Mouse (Mus musculus) liver, embryonic 12.5 days (tissue): ENCODE data around the gene Rbpj. TPM values are rescaled to one million over a fixed set of nuclear protein-coding genes. Genes with fewer than 3 reads are reported as not detected.

Experiments used
- ATAC-seq: fragments of 200-750 bp; cut with Nextera tagmentation; 2 replicates; pipeline ENCODE4 v1.8.0; 2017; ENCODE audit warnings: moderate number of reproducible peaks, mild to moderate bottlenecking, moderate library complexity
- H3K27ac ChIP-seq: fragments of 300-500 bp; sonication (generic); 2 replicates; pipeline ENCODE4 v1.5.1; 2016; ENCODE audit warnings: mild to moderate bottlenecking
- H3K27me3 ChIP-seq: fragments of 300-500 bp; sonication (generic); replicated peaks from 2 replicates; pipeline ENCODE4 v1.6.1; 2016; ENCODE audit warnings: mild to moderate bottlenecking, moderate library complexity
- H3K36me3 ChIP-seq: fragments of 300-500 bp; sonication (generic); 2 replicates; pipeline ENCODE4 v1.6.1; 2016; ENCODE audit warnings: mild to moderate bottlenecking, moderate library complexity
- H3K4me1 ChIP-seq: fragments of 300-500 bp; sonication (generic); 2 replicates; pipeline ENCODE4 v1.6.1; 2016
- H3K4me2 ChIP-seq: fragments of 300-500 bp; sonication (generic); 2 replicates; pipeline ENCODE4 v1.6.1; 2016; ENCODE audit warnings: mild to moderate bottlenecking, moderate library complexity
- H3K4me3 ChIP-seq: fragments of 300-500 bp; sonication (generic); 2 replicates; pipeline ENCODE4 v1.5.1; 2016; ENCODE audit warnings: mild to moderate bottlenecking, moderate library complexity
- H3K9ac ChIP-seq: fragments of 300-500 bp; sonication (generic); 2 replicates; pipeline ENCODE4 v1.6.1; 2016; ENCODE audit warnings: mild to moderate bottlenecking, moderate library complexity
- H3K9me3 ChIP-seq: fragments of 300-500 bp; sonication (generic); replicated peaks from 2 replicates; pipeline ENCODE4 v1.6.1; 2016; ENCODE audit warnings: mild to moderate bottlenecking, moderate library complexity
- WGBS: fragments of 180-500 bp; shearing (Covaris S2); methylation state at CpG from one replicate; pipeline ENCODE4 v1.1.7; 2016; ENCODE audit not compliant: insufficient replicate concordance; 5-methylcytosine and 5-hydroxymethylcytosine counted together
- polyA plus RNA-seq: library from polyadenylated mRNA; unstranded; fragments of >200 nt; fragmentation: Nextera tagmentation; extraction: Ambion mirVana; gene quantifications from 2 replicates; pipeline ENCODE4 v1.2.1, GENCODE M21; 2016

The Rbpj gene
- 14.4 and 14.7 TPM in 2 replicates for polyA plus RNA-seq

DNA sequence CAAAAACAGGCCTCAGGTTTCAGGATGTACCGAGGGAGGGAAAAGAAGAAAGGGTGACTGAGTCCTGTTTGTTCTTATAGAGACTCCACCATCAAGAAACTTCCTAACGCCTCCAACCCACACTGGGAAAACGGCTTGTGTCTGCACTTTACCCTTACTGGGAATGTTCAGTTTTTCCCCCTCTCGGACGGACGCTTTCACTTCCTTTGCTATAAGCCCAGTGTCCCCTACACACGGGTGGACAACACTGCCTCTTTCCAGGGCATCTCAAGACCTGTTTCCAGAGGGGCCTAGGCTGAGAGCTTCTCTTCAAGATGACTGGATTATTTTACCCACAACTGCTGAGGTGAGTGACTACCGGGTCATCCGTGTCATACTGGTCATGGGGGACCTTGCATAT, at the start of gene Rbpj:
Gene Rbpj, plus strand, starts transcription at position 270 of the 400 bp plus-strand sequence.
- Histone ChIP-seq H3K9ac (no peak within 1 kb of the TSS), H3K27ac (no peak within 1 kb of the TSS), H3K4me2 (no peak within 1 kb of the TSS), H3K4me1 (peaks cover 5% of the 10 kb centered on the region; the same call in 1 of the 2 replicates), H3K4me3 (no peak within 1 kb of the TSS), H3K27me3 (peaks cover 23% of the 10 kb centered on the region), H3K36me3 (no peaks in the 10 kb centered on the region), H3K9me3 (no peaks in the 10 kb centered on the region)
- ATAC-seq = no peak
- WGBS = 77% methylated on average over 9 of the region's 9 CpGs

DNA sequence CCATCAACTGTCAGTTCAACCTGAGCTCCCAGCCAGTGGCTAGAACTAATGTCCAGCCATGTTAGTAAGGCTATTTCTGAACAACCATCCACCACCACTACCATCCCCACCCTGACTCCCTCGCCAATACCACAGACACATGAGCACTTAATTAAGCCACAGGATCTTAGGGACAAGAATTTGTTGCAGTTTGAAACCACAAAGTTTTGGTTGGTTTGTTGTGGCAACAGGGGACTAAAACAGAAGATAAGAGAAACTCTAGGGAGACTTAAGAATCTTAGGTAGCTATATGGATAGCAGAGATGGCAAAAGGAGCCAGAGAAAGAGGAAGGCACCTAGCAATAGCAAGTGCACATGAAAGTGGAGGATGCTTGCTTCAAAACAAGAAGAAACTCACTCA, 45.2 kb upstream of the Rbpj start:
- Histone ChIP-seq H3K27me3 (no peaks in the 10 kb centered on the region), H3K9me3 (no peaks in the 10 kb centered on the region), H3K27ac (no peak overlapping the region), H3K4me1 (peaks cover 5% of the 10 kb centered on the region; the same call in 1 of the 2 replicates), H3K4me3 (no peak overlapping the region), H3K9ac (no peak overlapping the region), H3K4me2 (no peak overlapping the region), H3K36me3 (no peaks in the 10 kb centered on the region)
- 19% methylated on average over 1 of the region's 1 CpGs for WGBS
- ATAC-seq = no peak

DNA sequence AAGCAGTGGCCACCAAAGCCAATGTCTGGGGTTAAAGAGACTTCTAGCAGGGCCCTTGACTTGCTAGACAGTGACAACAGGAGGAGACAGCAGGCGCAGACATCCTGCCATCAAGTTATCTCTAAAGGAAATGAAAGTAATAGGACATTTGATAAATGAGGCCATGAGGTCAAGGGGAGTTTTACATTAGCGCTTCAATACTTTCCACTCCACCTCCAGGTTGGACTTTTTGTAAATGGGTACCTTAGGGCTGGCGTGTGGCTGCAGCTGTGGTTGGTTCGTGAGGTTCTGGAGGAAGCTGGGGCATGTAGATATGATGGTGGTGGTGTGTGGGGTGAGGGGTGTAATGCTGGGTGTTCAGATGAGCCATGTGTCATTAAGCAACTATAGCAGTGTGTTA, 44.7 kb upstream of the Rbpj start:
- H3K4me2 ChIP-seq = no peak overlapping the region
- peaks cover 5% of the 10 kb centered on the region; the same call in 1 of the 2 replicates for H3K4me1 ChIP-seq
- WGBS = 18% methylated on average over 4 of the region's 4 CpGs
- H3K36me3 ChIP-seq = no peaks in the 10 kb centered on the region
- H3K27me3 ChIP-seq = no peaks in the 10 kb centered on the region
- no peak overlapping the region for H3K9ac ChIP-seq
- H3K9me3 ChIP-seq = no peaks in the 10 kb centered on the region
- no peak overlapping the region for H3K4me3 ChIP-seq
- H3K27ac ChIP-seq = no peak overlapping the region
- ATAC-seq = no peak

- 71% methylated on average over 4 of the region's 4 CpGs for WGBS
- Histone ChIP-seq H3K36me3 (no peaks in the 10 kb centered on the region), H3K4me1 (no peaks in the 10 kb centered on the region), H3K27ac (no peak overlapping the region), H3K4me2 (no peak overlapping the region), H3K4me3 (no peak overlapping the region), H3K9me3 (no peaks in the 10 kb centered on the region), H3K9ac (no peak overlapping the region), H3K27me3 (no peaks in the 10 kb centered on the region)
- no peak for ATAC-seq
Measured at GRCm38 (mm10) chr5:53427411-53427810, 38.5 kb upstream of the Rbpj start.

GRCm38 (mm10) chr5:53429683-53430477, 36.1 kb upstream of the Rbpj start:
- H3K9me3 ChIP-seq = no peaks in the 10 kb centered on the region
- ATAC-seq = no peak
- no peaks in the 10 kb centered on the region for H3K4me1 ChIP-seq
- no peaks in the 10 kb centered on the region for H3K27me3 ChIP-seq
- no peak overlapping the region for H3K27ac ChIP-seq
- H3K36me3 ChIP-seq = no peaks in the 10 kb centered on the region
- no peak overlapping the region for H3K4me2 ChIP-seq
- WGBS = 43% methylated on average over 10 of the region's 10 CpGs
- H3K9ac ChIP-seq = no peak overlapping the region
- H3K4me3 ChIP-seq = no peak overlapping the region

- no peak for ATAC-seq
- Histone ChIP-seq H3K36me3 (no peaks in the 10 kb centered on the region), H3K9ac (no peak overlapping the region), H3K9me3 (no peaks in the 10 kb centered on the region), H3K4me1 (no peaks in the 10 kb centered on the region), H3K27me3 (no peaks in the 10 kb centered on the region), H3K4me3 (no peak overlapping the region), H3K4me2 (no peak overlapping the region), H3K27ac (no peak overlapping the region)
- 69% methylated on average over 4 of the region's 4 CpGs for WGBS
Measured at GRCm38 (mm10) chr5:53432451-53432850, 33.5 kb upstream of the Rbpj start.

DNA sequence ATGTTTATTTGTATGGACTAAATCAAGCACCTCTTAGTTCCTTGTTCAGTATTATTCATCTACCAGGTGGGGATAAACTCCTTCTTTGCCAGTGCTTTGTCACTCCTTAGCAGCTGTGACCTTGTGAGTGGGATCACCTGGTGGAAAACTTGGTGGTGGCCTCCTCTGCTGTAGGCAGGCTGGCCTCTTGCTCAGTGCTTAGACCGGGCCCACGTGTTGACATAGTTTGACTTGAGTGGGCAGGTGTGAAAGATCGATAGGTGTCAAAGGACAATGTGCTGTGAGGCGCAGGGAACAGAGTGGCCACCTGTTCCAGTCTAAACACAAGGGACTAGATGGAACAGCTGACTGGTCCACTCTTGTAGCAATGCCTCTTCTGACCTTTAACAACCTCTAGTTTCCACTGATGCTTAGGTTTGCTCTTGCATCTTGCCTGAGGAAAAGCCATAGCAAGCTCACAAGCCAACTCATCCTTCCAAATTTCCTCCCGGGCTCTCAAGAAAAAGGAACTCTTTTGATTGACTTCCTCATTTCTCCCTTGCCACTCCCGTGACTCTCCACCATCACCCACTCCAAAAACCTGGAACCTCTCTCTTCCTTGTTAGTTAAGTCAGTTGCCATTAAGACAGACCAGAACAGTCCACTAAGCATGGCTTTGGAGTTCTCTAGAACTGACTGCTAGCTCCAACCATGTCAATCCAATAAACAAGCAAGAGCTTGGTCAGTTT, 28.9 kb upstream of the Rbpj start:
- H3K4me3 ChIP-seq = no peak overlapping the region
- no peak overlapping the region for H3K9ac ChIP-seq
- H3K9me3 ChIP-seq = no peaks in the 10 kb centered on the region
- no peak overlapping the region for H3K4me2 ChIP-seq
- H3K36me3 ChIP-seq = no peaks in the 10 kb centered on the region
- H3K4me1 ChIP-seq = no peaks in the 10 kb centered on the region
- WGBS = 54% methylated on average over 6 of the region's 6 CpGs
- no peaks in the 10 kb centered on the region for H3K27me3 ChIP-seq
- H3K27ac ChIP-seq = no peak overlapping the region
- ATAC-seq = no peak

- Histone ChIP-seq H3K4me3 (no peak overlapping the region), H3K27ac (no peak overlapping the region), H3K36me3 (no peaks in the 10 kb centered on the region), H3K4me2 (no peak overlapping the region), H3K9me3 (no peaks in the 10 kb centered on the region), H3K9ac (no peak overlapping the region), H3K27me3 (no peaks in the 10 kb centered on the region), H3K4me1 (no peaks in the 10 kb centered on the region)
- 51% methylated on average over 4 of the region's 4 CpGs for WGBS
- ATAC-seq = no peak
Measured at GRCm38 (mm10) chr5:53437767-53438166, 28.2 kb upstream of the Rbpj start.

DNA sequence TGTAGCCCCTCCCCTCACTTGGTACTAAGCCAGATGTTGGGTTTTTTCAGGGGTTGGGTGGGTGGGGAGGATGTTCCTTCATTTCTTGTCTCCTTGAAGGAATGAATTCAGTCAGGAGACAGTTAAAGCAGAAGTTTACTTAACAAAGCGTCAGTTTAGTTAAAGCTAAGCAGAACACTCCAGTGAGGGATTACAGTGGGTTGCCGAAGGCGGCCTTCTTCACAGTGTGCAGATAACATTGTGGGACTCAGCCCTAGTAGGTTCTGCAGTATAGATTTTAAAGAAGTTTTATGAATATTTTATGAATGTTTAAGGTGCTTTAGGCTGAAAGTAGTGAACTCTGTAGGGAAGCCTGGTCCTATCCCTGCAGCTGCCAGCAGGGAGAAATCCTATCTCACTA, 27.7 kb upstream of the Rbpj start:
- Histone ChIP-seq H3K4me1 (no peaks in the 10 kb centered on the region), H3K27me3 (no peaks in the 10 kb centered on the region), H3K4me2 (no peak overlapping the region), H3K36me3 (no peaks in the 10 kb centered on the region), H3K4me3 (no peak overlapping the region), H3K9ac (no peak overlapping the region), H3K27ac (no peak overlapping the region), H3K9me3 (no peaks in the 10 kb centered on the region)
- no peak for ATAC-seq
- WGBS = 67% methylated on average over 3 of the region's 3 CpGs

- no peak for ATAC-seq
- Histone ChIP-seq H3K27me3 (no peaks in the 10 kb centered on the region), H3K9ac (no peak overlapping the region), H3K27ac (no peak overlapping the region), H3K4me2 (no peak overlapping the region), H3K4me1 (no peaks in the 10 kb centered on the region), H3K4me3 (no peak overlapping the region), H3K9me3 (no peaks in the 10 kb centered on the region), H3K36me3 (no peaks in the 10 kb centered on the region)
- 53% methylated on average over 3 of the region's 3 CpGs for WGBS
Measured at GRCm38 (mm10) chr5:53439655-53440054, 26.3 kb upstream of the Rbpj start.

- 75% methylated on average over 5 of the region's 5 CpGs for WGBS
- Histone ChIP-seq H3K9ac (no peak overlapping the region), H3K9me3 (no peaks in the 10 kb centered on the region), H3K4me3 (no peak overlapping the region), H3K27ac (no peak overlapping the region), H3K36me3 (no peaks in the 10 kb centered on the region), H3K4me2 (no peak overlapping the region), H3K4me1 (no peaks in the 10 kb centered on the region), H3K27me3 (no peaks in the 10 kb centered on the region)
- no peak for ATAC-seq
Measured at GRCm38 (mm10) chr5:53444030-53444429, 21.9 kb upstream of the Rbpj start.

GRCm38 (mm10) chr5:53450945-53451344, 15.0 kb upstream of the Rbpj start:
- H3K4me3 ChIP-seq = no peak overlapping the region
- WGBS = 25% methylated on average over 9 of the region's 9 CpGs
- no peak overlapping the region for H3K27ac ChIP-seq

More at GRCm38 (mm10) chr5:53450945-53451344, 15.0 kb upstream of the Rbpj start:
- Histone ChIP-seq H3K9ac (no peak overlapping the region), H3K27me3 (no peaks in the 10 kb centered on the region), H3K4me1 (no peaks in the 10 kb centered on the region), H3K9me3 (no peaks in the 10 kb centered on the region), H3K4me2 (no peak overlapping the region), H3K36me3 (no peaks in the 10 kb centered on the region)
- no peak for ATAC-seq
